Mouse (Mus musculus): ENCODE results near the gene Ndufc2. TPM values are rescaled to one million over a fixed set of nuclear protein-coding genes. Genes with fewer than 3 reads are reported as not detected.
"Not testable (repeated sequence)": the region's sequence is repeated elsewhere in the genome, so short reads cannot be mapped to it uniquely, and the experiment has no call there.

Ndufc2 gene
- polyA plus RNA-seq, 1 experiment from 2014 or later: 376 TPM

DNA sequence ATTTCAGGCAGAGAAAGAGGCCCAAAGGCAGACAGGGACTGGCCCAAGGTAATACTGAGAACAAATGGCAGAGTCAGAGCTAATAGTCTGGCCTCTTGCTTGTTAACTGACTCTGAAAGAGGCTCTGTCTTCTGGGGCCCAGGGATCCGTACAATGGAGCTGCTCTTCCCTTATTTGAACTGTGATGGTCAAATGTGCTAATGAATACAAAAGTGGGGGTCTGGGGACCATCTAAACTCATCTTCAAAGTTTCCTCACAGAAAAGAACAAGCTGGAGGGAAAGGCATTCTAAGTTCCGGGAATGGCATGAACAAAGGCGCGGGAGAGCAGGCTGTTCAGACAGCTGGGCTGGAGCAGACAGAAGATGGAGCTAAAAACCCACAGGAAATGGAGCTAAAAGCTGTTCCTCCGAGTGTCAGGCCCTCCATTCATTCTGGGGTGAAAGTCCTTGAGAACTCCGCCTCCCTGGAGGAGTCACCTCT, 47.3 kb downstream of the Ndufc2 start:
- Histone ChIP-seq H3K9me3 (ENCODE audit: control insufficient read depth, low read depth, low read length) (0 out of 2 replicates have a peak, but pooled peaks cover 7% of the 10 kb centered on the region), H3K4me1 (ENCODE audit: control insufficient read depth, insufficient read depth, low read length) (peaks cover 5% of the 10 kb centered on the region; the same call in 1 of the 2 replicates), H3K4me3 (ENCODE audit: low read depth, low read length) (no peak overlapping the region), H3K9ac (replicated peaks; ENCODE audit: low read depth, low read length) (no peak overlapping the region), H3K4me2 (replicated peaks; ENCODE audit: low read depth, low read length) (no peak overlapping the region), H3K36me3 (ENCODE audit: control insufficient read depth, insufficient read depth, low read length) (no peaks in the 10 kb centered on the region), H3K27ac (ENCODE audit: low read length) (peak overlapping the region; percentile 63; the same call in 1 of the 2 replicates), H3K27me3 (ENCODE audit: control insufficient read depth, insufficient read depth, low read length) (no peaks in the 10 kb centered on the region)
- no peak for ATAC-seq (ENCODE audit: insufficient number of reproducible peaks, insufficient read depth, low FRiP score, low read depth)
- 54% methylated on average over 6 of the region's 6 CpGs for WGBS

DNA sequence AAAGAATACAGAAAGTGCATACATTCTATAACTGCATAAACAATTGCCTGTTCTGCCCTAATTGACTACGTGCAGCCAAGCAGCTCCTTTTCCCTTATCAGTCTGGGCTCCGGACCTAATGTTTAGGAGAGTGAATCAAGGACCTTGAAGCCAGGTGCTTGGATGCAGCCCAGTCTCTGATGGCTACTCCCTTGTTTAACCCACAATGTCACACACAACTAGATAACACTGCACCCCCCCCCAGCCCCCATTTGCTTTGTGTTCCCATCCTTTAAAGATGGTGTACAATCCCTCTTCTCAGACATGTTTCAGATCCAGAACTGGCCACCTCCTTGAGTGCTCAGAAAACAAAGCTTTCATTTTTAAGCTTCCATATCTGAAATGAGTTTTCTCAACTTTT, 51.2 kb downstream of the Ndufc2 start, which contains the start of gene Kctd14:
Gene Kctd14 (plus strand): TSS at position 301 of the 400 bp plus-strand sequence.
- not testable (repeated sequence) for ATAC-seq (ENCODE audit: insufficient number of reproducible peaks, insufficient read depth, low FRiP score, low read depth); H3K27me3 ChIP-seq (ENCODE audit: control insufficient read depth, insufficient read depth, low read length); H3K4me3 ChIP-seq (ENCODE audit: low read depth, low read length); H3K9ac ChIP-seq (replicated peaks; ENCODE audit: low read depth, low read length); H3K9me3 ChIP-seq (ENCODE audit: control insufficient read depth, low read depth, low read length); H3K27ac ChIP-seq (ENCODE audit: low read length); H3K4me2 ChIP-seq (replicated peaks; ENCODE audit: low read depth, low read length); H3K36me3 ChIP-seq (ENCODE audit: control insufficient read depth, insufficient read depth, low read length)
- H3K4me1 ChIP-seq (ENCODE audit: control insufficient read depth, insufficient read depth, low read length): peaks cover 14% of the 10 kb centered on the region; the same call in 1 of the 2 replicates
- 43% methylated on average over 2 of the region's 2 CpGs for WGBS

DNA sequence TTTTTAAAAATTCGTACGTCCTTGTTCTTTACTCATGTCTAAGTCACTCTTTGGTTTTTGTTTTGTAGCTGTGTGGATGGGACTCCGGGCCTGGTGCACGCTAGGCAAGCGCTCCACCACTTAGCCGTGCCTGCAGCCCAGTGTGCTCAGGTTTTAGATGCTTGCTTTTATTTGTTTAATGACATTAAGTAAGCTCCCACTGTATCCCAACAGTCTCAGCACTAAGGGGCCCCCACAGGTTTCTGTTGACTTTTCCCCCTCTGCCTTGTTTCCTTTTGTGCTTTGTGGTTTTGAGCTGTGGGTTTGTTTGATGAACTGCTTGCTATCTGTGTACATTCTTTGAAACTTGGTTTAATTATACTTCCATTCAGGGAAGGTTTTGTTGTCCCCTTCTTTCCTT, 52.4 kb downstream of the Ndufc2 start:
- peak; percentile 62 for ATAC-seq (ENCODE audit: insufficient number of reproducible peaks, insufficient read depth, low FRiP score, low read depth)

DNA sequence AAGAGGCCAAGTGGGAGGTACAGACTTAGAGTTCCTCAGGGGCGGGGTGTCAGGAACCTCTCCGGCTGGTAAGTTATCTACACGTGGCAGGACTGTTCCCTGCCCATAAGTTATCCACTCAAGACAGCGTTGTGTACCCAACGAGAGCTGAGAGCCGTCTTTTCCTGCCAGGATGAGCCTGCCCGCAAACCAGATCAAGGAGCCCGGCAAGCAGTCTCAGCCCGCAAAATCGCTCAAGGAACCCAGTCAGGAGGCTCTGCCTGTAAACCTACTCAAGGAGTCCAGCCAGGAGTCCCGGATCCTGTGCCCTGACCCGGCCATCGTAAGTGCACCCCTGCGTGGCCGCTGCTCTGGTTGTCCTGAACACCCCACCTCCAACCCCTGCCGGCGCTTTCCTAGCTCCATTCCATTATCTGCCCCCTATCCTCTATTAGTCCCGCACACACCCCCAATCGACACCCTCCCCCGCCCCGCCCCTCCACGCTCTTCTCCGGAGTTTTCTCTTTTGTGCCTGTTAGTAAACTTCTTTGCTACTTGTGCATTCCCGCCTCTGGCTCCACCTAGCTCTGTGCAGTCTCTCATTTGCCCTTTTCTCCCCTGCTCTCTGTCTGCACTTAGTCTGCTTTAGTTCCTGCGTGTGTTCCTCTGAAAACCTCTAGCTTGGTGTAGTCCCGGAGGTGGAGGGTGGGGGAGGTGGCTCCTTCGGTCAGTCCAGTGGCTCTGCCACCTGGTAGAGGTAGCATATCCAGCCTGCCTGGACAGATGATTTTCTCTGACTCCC, 53.5 kb downstream of the Ndufc2 start:
- H3K36me3 ChIP-seq (ENCODE audit: control insufficient read depth, insufficient read depth, low read length): no peaks in the 10 kb centered on the region
- H3K9ac ChIP-seq (replicated peaks; ENCODE audit: low read depth, low read length): peak overlapping the region; percentile 15
- H3K27ac ChIP-seq (ENCODE audit: low read length): peak overlapping the region; percentile 40; the same call in 1 of the 2 replicates
- ATAC-seq (ENCODE audit: insufficient number of reproducible peaks, insufficient read depth, low FRiP score, low read depth): peak; percentile 82
- no peaks in the 10 kb centered on the region for H3K27me3 ChIP-seq (ENCODE audit: control insufficient read depth, insufficient read depth, low read length)
- peaks cover 8% of the 10 kb centered on the region; the same call in 1 of the 2 replicates for H3K4me1 ChIP-seq (ENCODE audit: control insufficient read depth, insufficient read depth, low read length)
- 0 out of 2 replicates have a peak, but pooled peaks cover 7% of the 10 kb centered on the region for H3K9me3 ChIP-seq (ENCODE audit: control insufficient read depth, low read depth, low read length)
- peak overlapping the region; percentile 73 for H3K4me2 ChIP-seq (replicated peaks; ENCODE audit: low read depth, low read length)
- WGBS: 4% methylated on average over 27 of the region's 27 CpGs
- peak overlapping the region; percentile 33 for H3K4me3 ChIP-seq (ENCODE audit: low read depth, low read length)

More for the DNA sequence above, 52.4 kb downstream of the Ndufc2 start:
- Histone ChIP-seq H3K27me3 (ENCODE audit: control insufficient read depth, insufficient read depth, low read length) (no peaks in the 10 kb centered on the region), H3K9me3 (ENCODE audit: control insufficient read depth, low read depth, low read length) (0 out of 2 replicates have a peak, but pooled peaks cover 7% of the 10 kb centered on the region), H3K4me3 (ENCODE audit: low read depth, low read length) (no peak overlapping the region), H3K4me2 (replicated peaks; ENCODE audit: low read depth, low read length) (no peak overlapping the region), H3K4me1 (ENCODE audit: control insufficient read depth, insufficient read depth, low read length) (peaks cover 8% of the 10 kb centered on the region; the same call in 1 of the 2 replicates), H3K27ac (ENCODE audit: low read length) (no peak overlapping the region), H3K9ac (replicated peaks; ENCODE audit: low read depth, low read length) (no peak overlapping the region), H3K36me3 (ENCODE audit: control insufficient read depth, insufficient read depth, low read length) (no peaks in the 10 kb centered on the region)
- WGBS: 66% methylated on average over 6 of the region's 6 CpGs

DNA sequence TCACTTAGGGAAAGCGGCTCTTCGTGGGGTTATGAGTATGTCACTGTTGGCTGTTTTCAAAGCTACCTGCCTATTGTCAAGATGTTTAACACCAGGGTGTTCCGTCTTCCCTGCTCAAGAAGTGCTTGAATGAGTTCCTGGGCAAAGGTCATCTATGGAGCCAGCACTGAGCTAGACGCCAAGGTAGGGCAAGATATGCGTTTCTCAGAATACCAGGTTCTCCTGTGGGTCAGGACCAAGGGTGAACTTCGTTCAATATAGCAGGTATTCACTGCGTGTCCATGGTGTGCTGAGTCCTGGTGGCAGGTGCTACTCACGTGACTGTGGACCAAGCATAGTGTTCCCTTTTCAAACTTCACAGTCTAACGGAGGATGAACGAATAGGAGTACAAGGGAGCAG, 55.0 kb downstream of the Ndufc2 start:
- H3K9me3 ChIP-seq (ENCODE audit: control insufficient read depth, low read depth, low read length): no peaks in the 10 kb centered on the region
- no peaks in the 10 kb centered on the region for H3K36me3 ChIP-seq (ENCODE audit: control insufficient read depth, insufficient read depth, low read length)
- no peaks in the 10 kb centered on the region for H3K27me3 ChIP-seq (ENCODE audit: control insufficient read depth, insufficient read depth, low read length)
- no peak for ATAC-seq (ENCODE audit: insufficient number of reproducible peaks, insufficient read depth, low FRiP score, low read depth)
- peaks cover 8% of the 10 kb centered on the region; the same call in 1 of the 2 replicates for H3K4me1 ChIP-seq (ENCODE audit: control insufficient read depth, insufficient read depth, low read length)
- no peak overlapping the region for H3K9ac ChIP-seq (replicated peaks; ENCODE audit: low read depth, low read length)
- H3K4me3 ChIP-seq (ENCODE audit: low read depth, low read length): no peak overlapping the region
- H3K27ac ChIP-seq (ENCODE audit: low read length): no peak overlapping the region
- H3K4me2 ChIP-seq (replicated peaks; ENCODE audit: low read depth, low read length): no peak overlapping the region
- WGBS: 90% methylated on average over 10 of the region's 10 CpGs

DNA sequence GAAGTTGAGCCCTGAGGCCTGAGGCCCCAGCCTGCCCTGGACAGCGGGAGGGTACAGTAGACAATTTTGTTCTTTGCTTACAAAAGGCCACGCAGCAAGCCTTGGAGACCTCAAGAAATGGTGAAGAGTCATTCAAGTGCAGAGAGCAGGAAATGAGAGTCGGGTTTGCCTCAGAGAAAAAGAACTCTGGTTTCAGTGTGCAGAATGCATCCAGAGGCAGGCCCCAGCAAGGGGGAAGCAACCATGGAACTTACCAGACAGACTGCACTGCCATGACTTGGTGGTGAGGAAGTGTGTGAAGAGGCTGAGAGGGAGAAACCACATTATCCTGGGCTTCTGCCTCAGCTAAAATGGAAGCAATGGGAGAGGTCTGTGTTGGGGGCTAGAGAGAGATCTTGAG, 55.8 kb downstream of the Ndufc2 start:
- Histone ChIP-seq H3K4me3 (ENCODE audit: low read depth, low read length) (no peak overlapping the region), H3K27ac (ENCODE audit: low read length) (no peak overlapping the region), H3K9ac (replicated peaks; ENCODE audit: low read depth, low read length) (no peak overlapping the region), H3K4me1 (ENCODE audit: control insufficient read depth, insufficient read depth, low read length) (peaks cover 8% of the 10 kb centered on the region; the same call in 1 of the 2 replicates), H3K36me3 (ENCODE audit: control insufficient read depth, insufficient read depth, low read length) (no peaks in the 10 kb centered on the region), H3K4me2 (replicated peaks; ENCODE audit: low read depth, low read length) (no peak overlapping the region), H3K9me3 (ENCODE audit: control insufficient read depth, low read depth, low read length) (no peaks in the 10 kb centered on the region), H3K27me3 (ENCODE audit: control insufficient read depth, insufficient read depth, low read length) (no peaks in the 10 kb centered on the region)
- ATAC-seq (ENCODE audit: insufficient number of reproducible peaks, insufficient read depth, low FRiP score, low read depth): no peak
- 76% methylated on average over 3 of the region's 3 CpGs for WGBS

Other genes starting within 250 kb of the Ndufc2 start
- gene Usp35, start 68.0 kb upstream of the Ndufc2 start, polyA plus RNA-seq (2014; fragmentation: Nextera tagmentation; extraction: Ambion mirVana): 3.4 and 3.6 TPM in 2 replicates
- gene Kctd21, start 67.7 kb upstream of the Ndufc2 start, polyA plus RNA-seq (2014; fragmentation: Nextera tagmentation; extraction: Ambion mirVana): 5.8 and 6.6 TPM in 2 replicates
- gene Alg8, start 28.4 kb upstream of the Ndufc2 start, polyA plus RNA-seq (2014; fragmentation: Nextera tagmentation; extraction: Ambion mirVana): 38.3 and 40.5 TPM in 2 replicates
- gene Thrsp, start 17.7 kb downstream of the Ndufc2 start, polyA plus RNA-seq (2014; fragmentation: Nextera tagmentation; extraction: Ambion mirVana): 0.39 and 1.0 TPM in 2 replicates
- gene Kctd14, start 51.3 kb downstream of the Ndufc2 start, polyA plus RNA-seq (2014; fragmentation: Nextera tagmentation; extraction: Ambion mirVana): 10.8 and 12.6 TPM in 2 replicates
- 56.7 and 61.3 TPM in 2 replicates for gene Ints4, start 81.0 kb downstream of the Ndufc2 start, polyA plus RNA-seq (2014; fragmentation: Nextera tagmentation; extraction: Ambion mirVana)
- 56.8 and 62.4 TPM in 2 replicates for gene Aamdc, start 179.5 kb downstream of the Ndufc2 start, polyA plus RNA-seq (2014; fragmentation: Nextera tagmentation; extraction: Ambion mirVana)
- gene Rsf1, start 179.9 kb downstream of the Ndufc2 start, polyA plus RNA-seq (2014; fragmentation: Nextera tagmentation; extraction: Ambion mirVana): 26.8 and 33.3 TPM in 2 replicates